Mouse (Mus musculus) hematopoietic stem cell, adult 5-6 weeks (primary cell): ENCODE data around the gene Hmbs. TPM values are rescaled to one million over a fixed set of nuclear protein-coding genes. Genes with fewer than 3 reads are reported as not detected.
"Not testable (repeated sequence)": the region's sequence is repeated elsewhere in the genome, so short reads cannot be mapped to it uniquely, and the experiment has no call there.

Source experiments
- ATAC-seq, 2 experiments: fragments of 125-278 bp in 1 of 2; replicated peaks in 1 of 2; 2 replicates each; pipeline ENCODE4 v1.8.0; 2016 to 2017; ENCODE audit warnings: inconsistent platforms in 2 of 2, mild to moderate bottlenecking in 2 of 2, moderate number of reproducible peaks in 2 of 2, low read depth in 1 of 2, moderate TSS enrichment in 1 of 2; ENCODE audit not compliant: low FRiP score in 2 of 2, poor library complexity in 2 of 2, severe bottlenecking in 2 of 2, insufficient read depth in 1 of 2, low TSS enrichment in 1 of 2
- total RNA-seq: library from RNA; stranded (forward); fragments of 172-1452, 232-1000 nt; gene quantifications from 2 replicates; pipeline ENCODE4 v1.2.3, GENCODE M21; 2017

Gene Hmbs
- total RNA-seq, 1 experiment from 2014 or later: 35.2 TPM

DNA sequence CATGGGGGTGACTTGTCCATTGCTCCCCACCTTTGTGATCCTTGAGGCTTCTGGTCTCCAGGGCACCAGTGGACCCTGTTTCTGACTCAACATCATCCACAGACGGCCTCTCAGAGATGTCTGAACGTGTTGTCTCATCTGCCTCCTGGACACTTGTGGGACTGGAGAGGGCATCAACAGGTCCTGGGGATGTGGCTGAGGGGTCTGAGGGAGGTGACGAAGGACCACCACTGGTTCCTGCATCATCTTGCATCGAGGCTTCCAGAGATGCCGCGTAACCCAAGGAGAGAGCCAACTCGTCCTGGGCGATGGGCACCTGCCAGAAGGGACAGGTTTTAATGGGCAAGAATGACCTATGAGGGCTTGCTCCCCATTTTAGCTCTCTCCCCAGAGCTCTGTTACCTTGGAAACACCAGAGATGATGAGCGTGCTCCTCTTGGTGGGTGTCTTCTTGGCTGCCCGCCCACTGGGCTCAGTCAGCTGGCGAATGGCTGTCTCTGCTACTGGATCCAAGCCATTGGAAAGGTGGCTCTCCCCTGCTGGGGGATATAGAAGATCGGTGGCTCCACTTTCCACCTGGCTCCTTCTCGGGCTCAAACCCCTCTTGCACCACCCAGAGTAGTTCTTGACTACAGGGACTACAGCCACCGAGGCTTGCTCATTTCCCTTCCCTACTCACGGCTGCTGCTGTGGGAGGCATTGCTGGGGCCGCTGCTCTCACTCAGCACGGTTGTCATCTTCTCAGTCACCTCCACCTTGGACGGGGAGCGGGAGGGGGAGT, 30.4 kb downstream of the Hmbs start:
- ATAC-seq: no peak

DNA sequence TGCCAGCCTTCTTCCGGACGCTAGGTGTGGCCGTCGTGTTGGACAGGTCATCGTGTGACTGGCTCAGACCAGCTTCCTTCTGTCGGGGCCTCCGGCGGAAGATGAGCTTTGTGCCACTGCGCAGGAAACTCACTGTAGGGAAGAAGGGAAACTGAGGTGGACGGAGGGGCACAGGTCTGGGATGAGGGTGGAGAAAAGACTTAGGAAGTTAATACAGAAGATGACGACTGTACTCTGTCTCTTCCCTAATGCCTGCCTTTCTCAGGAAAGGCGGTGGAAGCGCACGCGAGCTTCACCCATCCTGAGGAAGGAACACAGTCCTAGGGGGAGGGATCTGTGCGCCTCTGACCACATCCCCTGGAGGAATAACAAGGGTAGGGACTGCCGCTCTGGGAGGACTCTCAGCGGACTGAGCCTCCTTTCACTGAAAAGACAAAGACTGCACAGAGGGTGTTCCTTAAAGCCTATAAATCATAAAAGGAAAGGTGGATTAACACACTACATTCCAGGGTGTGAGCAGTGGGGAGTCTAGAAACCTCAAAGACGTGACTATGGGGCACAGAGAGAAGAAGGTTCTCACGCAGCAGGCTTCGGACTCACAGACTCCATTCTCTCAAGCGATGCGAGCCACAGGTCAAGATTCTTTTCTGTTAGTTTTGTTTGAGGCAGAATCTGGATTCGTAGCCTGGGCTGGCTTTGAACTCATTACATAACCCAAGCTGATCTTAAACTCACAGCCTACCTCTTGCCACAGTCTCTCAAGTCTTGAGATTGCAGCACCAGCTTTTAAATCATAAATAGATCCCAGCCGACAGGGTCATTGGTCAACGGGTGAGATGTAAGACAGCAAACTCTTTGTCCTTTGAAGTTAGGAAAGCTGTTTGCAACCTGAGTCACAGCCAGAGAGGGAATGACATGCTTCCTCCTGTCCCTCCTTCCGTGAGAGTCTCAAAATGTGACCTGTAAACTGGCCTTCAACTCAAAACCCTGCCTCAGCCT, 32.6 kb downstream of the Hmbs start:
- ATAC-seq: peak; percentile 51 to 55; a peak in 2 of 4 replicates

DNA sequence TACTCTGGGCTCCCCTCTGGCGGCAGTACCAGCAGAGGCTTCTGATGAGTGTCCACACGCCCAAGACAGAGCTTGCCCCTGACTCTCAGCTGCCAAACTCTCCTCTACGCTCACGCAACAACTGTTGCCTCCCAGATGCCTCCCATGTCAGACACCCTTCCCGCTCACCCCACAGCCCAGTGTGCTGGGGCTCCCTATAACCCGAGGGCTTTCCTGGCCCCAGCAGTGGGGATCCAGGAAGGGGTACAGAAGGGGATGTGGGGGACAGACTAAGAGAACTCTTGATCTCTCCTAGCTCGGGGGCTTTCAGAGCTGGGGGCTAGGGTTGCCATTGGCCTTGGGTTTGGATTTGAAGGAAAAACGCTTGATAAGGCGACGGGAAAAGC, 33.3 kb downstream of the Hmbs start:
- ATAC-seq: no peak

DNA sequence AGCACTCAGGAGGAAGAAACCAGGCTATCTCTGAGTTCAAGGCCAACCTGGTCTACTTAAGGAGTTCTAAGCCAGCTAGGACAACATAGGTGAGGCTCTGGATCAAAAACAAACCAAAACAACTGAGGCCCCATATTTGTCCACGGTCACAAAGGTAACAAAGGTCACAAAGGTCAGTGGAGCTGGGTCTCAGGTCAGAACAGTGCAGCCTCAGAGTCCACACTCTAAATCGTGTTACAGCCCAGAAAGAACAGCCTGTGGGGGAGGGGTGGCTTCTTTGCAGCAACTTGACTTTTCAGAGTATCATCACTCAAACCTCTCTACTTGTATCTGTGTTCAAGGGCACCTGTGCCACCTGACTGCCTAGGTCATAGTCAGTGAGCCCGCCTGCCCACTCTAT, 34.3 kb downstream of the Hmbs start:
- ATAC-seq: no peak

DNA sequence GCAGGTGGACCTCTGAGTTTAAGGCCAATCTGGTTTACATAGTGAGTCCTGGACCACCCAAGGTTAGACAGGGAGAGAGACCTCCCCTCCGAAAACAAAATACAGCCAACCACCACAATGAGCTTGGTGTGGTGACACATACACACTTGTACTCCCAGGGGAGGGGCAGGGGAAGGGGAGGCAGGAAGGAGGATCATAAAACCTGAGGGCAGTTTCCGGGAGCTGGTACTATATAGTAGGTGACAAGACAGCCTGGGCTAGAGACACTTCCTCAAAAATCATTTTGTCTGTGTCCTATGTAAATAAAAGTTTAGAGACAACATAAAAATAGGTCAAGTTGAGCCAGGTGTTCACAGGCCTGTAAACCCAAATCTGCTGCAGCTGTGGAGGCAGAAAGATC, 36.8 kb downstream of the Hmbs start:
- no peak for ATAC-seq

DNA sequence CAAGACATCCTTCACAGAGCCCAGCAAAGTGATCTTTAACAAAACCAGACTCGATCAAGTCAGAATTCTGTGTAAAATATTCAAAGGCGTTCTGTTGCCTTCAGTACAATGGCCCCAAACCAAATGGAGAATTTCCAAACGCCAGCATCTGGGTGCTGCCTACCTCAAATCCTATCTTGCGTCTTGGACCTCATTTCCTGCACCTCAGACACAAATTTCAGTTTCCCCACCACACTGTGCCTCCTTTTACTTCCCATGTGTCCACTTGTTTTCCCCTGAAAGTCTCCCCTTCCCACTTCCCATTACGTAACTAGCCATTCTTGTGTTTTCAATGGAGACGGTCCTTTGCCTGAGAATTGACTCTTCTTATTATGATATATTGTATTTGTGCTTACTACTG, 37.5 kb downstream of the Hmbs start:
- no peak for ATAC-seq

DNA sequence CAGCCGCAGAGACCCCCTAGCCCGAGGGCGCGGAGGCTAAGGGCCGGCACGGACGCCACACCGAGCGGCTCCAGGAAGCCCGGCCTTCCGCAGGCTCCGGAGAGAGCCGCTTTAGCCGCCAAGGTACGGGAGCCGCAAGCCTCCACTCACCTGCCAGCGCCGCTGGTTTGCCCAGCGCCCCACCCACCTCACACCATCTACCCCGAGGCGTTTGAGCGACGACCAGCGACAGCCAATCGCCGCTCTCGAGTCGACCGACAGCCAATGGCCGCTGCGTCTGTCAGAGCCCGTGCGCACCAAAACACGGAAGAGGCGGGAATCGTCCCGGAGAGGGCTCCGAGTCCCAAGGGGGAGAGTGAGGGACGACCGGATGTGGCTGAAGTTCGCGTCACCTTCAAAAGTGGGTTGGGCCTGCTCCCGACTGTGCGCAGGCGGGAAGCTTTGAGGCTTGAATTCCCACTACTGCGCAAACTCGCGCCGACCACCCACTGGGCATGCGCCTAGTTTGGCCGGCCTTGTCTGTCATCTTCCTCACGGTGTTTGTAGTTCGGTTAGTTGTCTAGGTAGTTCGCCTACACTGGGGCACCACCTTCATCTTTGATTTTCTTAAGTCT, 38.5 kb downstream of the Hmbs start, which contains the start of gene Hinfp:
Gene Hinfp, minus strand, starts transcription at position 206 of the 614 bp plus-strand sequence.
- peak; percentile 99 to 100 for ATAC-seq

DNA sequence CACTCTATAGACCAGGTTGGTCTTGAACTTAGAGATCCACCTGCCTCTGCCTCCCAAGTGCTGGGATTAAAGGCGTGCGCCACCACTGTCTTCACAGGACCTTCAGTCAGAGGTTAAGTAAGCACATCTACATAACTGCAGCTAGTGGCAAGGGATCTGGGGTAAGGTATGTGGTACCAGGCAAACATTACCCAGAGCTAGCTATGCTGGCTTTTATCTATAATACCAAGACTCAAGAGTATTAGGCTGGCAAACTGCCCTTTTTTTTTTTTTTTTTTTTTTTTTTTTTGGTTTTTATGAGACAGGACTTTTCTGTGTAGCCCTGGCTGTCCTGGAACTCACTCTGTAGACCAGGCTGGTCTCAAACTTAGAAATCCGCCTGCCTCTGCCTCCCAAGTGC, 44.0 kb downstream of the Hmbs start:
- not testable (repeated sequence) for ATAC-seq

DNA sequence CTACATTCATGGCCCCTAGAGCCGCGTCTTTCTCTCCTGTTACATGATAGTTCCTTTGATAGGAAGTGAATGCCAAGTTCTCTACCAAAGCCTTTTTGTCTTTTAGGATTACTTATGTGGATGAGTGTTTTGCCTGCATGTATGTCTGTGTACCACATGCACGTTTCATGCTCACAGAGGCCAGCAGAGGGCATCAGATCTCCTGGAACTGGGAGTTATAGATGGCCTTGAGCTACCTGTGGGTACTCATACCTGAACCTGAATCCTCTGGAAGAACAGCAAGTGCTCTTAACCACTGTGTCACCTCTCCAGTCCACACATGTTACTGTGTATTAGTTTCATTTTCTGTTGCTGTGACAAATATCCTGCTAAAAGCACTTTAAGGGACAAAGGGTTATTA, 51.5 kb downstream of the Hmbs start:
- peak in 1 of 2 experiments; percentile 50; a peak in 1 of 4 replicates for ATAC-seq

DNA sequence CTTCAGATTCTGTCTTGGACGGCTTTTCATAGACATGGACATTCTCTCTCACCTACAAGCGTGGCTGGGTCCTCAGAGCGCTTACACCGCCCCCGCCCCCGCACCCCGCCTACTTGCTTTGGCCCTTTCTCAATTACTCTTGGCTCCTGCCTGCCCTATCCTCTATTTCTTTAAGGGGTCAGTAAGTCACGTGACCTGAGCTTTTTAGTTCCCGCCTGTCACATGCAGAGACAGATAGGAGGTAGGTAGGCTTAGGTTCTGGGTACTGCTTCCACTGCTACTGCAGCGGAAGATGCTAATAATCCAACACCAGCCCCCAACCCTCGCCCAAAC, 55.1 kb downstream of the Hmbs start:
- no peak for ATAC-seq

DNA sequence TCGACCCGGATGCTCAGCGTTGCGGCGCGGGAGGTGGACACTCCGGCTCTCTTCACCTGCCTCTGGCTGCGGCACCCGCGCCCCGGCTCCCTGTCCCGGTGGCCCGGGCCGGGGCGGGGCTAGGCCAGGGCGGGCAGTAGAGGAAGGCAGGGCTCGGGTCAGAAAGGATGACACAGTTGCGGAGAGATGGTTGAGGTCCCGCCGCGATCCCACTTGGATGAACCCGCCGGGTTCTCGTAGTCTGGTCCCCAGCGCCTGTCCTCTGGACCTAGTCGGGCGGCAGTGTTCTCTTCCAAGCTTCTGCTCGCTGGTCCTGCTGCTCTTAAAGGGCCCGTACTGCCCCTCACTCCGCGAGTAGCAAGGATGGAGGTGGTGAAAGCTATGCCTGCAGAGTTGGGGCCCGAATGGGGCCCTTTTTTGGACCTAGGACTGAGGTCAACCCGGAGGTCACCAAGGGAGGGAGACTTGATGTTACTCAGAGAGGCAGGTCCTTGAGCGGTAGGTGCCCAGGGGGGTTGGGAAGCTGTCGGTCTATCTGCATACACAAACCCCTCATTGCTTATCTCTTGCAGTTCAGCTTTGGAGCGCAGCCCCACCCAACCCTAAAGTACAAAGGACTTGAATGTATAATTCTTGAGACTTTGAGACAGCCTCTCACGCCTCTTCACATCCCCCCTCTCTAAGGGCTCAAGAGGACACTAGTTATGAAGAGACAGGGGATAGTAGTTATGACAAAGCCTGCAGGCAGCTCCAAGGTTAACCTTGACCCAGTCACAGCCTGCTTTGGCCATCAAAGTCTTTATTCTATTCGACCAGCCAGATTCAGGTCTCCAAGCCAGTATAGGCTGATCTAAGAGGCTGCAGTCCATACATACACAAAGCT, 55.7 kb downstream of the Hmbs start, which contains the start of gene Abcg4:
Gene Abcg4, minus strand, starts transcription at position 540 of the 883 bp plus-strand sequence.
- 0 out of 4 replicates have a peak, but pooled peaks of 1 of the 2 experiments have one; percentile 25 for ATAC-seq

DNA sequence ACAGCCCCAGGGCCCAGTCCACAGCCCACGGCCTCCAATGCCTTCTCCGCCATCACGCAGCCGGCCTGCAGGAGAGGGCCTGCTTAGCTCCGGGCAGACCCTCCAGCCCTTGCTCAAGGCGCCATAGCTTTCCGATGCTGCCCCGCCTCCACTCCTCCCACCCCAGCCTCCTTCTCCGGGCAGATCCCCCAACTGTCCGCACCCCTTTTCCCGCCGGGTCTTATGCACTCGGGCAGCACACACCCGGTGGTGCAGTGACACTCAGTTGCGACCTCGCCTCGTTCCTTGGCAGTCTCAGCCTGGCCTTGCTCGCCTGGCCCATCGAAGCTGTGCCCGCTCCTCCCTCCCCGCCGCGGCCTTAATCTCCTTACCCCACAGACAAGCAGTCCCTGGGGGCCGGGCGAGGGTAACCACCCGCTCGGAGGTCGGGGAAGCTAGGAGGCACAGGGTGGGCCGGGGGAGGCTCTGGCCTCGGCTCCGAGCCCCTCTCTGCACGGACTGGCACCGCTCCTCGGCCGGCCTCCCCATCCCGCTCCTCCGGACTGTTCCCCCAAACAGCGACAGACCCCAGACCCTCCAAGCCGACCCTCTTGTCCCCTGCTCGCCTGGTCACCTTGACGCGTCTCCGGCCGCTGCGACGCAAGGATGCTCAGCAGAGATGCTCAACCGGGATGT, 56.5 kb downstream of the Hmbs start:
- ATAC-seq: peak in 1 of 2 experiments; percentile 51; a peak in 2 of 4 replicates

DNA sequence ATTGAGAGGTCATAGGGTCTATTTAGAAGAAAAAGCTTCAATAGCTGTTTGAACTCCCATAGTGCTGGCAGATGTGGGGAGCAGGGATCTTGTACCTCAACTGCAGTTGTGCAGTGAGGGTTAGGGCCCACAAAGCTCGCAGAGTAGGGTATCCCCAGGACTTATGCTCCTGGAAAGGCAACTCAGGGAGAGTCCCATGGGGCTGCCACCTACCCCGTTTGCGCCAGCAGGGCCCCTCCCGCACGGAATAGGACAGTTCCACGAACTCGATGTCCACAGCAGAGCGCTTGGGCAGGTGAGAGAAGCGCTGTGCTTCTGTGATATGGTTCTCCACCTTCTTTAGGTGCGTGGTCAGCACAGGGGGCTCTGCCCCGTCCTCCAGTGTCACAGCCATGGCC, 57.0 kb downstream of the Hmbs start:
- ATAC-seq: no peak
